In the genomic region with DNA sequence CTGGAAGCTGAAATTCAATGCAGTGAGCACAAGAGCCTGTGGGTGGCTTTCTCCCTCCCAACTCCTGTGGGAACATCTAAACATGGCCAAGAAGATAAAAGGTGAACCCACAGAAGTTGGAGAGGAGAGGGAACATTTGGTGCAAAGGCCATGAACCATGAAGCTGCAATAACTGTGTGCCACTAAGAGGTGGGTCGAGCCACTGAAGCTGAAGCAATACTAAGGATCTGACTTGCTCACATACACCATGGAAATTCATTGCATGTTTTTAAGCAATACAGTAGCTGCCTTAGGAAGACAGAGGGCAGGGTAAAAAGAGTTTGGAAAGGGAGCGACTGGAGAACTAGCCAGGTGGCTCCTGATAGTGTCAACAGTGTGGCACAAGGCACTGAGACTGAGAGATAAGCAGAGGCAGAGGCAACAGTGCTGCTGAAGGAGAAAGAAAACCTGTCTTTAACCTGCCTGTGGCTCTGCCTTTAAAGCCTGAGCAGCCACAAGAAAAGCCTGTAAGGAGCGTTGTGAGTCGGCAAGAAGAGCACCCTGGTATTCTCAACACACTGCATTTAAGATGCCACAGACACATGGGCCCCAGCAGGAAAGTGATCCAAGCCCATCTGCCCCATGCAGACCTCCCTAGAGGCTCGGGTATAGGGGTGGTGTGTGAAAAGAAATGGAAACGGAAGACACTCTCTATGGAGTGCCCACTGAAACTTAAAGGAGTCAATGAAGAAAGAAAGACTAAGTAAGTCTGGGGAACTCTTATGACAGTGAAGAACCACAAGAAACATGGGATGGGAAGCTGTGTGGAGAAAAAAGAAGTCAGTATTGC, we compare ENCODE assay signal across 13 mouse cellular contexts. TPM values are rescaled to one million over a fixed set of nuclear protein-coding genes. Genes with fewer than 3 reads are reported as not detected.
DNase-seq lines count a peak whose midpoint lies in the region; ATAC-seq and TF ChIP-seq lines count a peak whose summit lies in the region.
"Had no signal": no experiment of that assay in that cellular context is flagged by ENCODE, and none has a peak within 500 bp of the region (broad histone marks: within the 10 kb centered on the region; RNA-seq: fewer than 3 reads in every experiment).

No protein-coding gene starts in this region.

- no peak overlapping the region for H3K4me3 ChIP-seq in heart, adult 2 months
- peak overlapping the region; percentile 36 for H3K4me3 ChIP-seq in liver, embryonic 16.5 days (ENCODE audit: low read depth, low read length)
- no peak overlapping the region for H3K4me3 ChIP-seq in gastrocnemius, adult 2 months
- H3K4me3 ChIP-seq in lung, adult 2 months (replicated peaks; ENCODE audit: extremely low read depth, low read depth, low read length), result no peak overlapping the region
- H3K4me3 ChIP-seq: hindbrain, embryonic 10.5 days; layer of hippocampus, adult 2 months; lung, embryonic 15.5 days had no signal

- intact Hi-C loops in heart, adult 2 months (cut with DNase I), result loop anchor here (5.0 kb wide), 1 partner anchor 71 kb away; no protein-coding TSS in a partner anchor
- intact Hi-C loops in gastrocnemius, adult 2 months (cut with DNase I), result no loop called here

- H3K36me3 ChIP-seq in heart, adult 2 months (ENCODE audit: control insufficient read depth, insufficient read depth, low read length), result peaks cover 16% of the 10 kb centered on the region
- H3K36me3 ChIP-seq in liver, embryonic 16.5 days (ENCODE audit: control insufficient read depth, insufficient read depth), result peaks cover 11% of the 10 kb centered on the region

- 75% methylated on average over 6 of the region's 6 CpGs for WGBS in heart, adult 2 months
- 31% methylated on average over 6 of the region's 6 CpGs for WGBS in liver, embryonic 16.5 days (ENCODE audit: insufficient replicate concordance)
- 84% methylated on average over 6 of the region's 6 CpGs for WGBS in lung, adult 2 months

- H3K4me2 ChIP-seq in liver, embryonic 16.5 days (ENCODE audit: low read depth, low read length), result peak overlapping the region; percentile 48
- H3K4me2 ChIP-seq: lung, embryonic 15.5 days; midbrain, embryonic 11.5 days had no signal

- peak; percentile 31; the same call in 1 of the 2 replicates for TF ChIP-seq CTCF in heart, adult 2 months (IDR thresholded peaks at IDR 0.05)
- TF ChIP-seq CTCF in gastrocnemius, adult 2 months (IDR thresholded peaks at IDR 0.05), result no peak
- no peak for TF ChIP-seq CTCF in lung, adult 2 months (IDR thresholded peaks at IDR 0.05; ENCODE audit: insufficient read depth, low read length)

- peak in 1 of 2 experiments; percentile 10 for DNase-seq in heart, adult 2 months
- no peak for DNase-seq in heart, postnatal 4 days
- peak; percentile 43 for DNase-seq in MEL-GATA-1-ER (ENCODE audit: extremely low read depth, low read depth)
- no peak for DNase-seq in gastrocnemius, adult 2 months
- no peak for DNase-seq in lung, adult 2 months
- DNase-seq in urinary bladder, postnatal 4 days (ENCODE audit: low spot score in 2 of 2), result no peak
- DNase-seq: kidney, adult 2 months had no signal

- TF ChIP-seq EP300 in heart, adult 2 months (IDR thresholded peaks at IDR 0.05; ENCODE audit: insufficient read depth, low read depth, low read length), result no peak

- H3K27ac ChIP-seq in heart, adult 2 months, result no peak overlapping the region; the same call in 1 of the 2 replicates
- H3K27ac ChIP-seq in liver, embryonic 16.5 days (ENCODE audit: low read length), result peak overlapping the region; percentile 91
- H3K27ac ChIP-seq in gastrocnemius, adult 2 months, result no peak overlapping the region
- H3K27ac ChIP-seq: hindbrain, embryonic 10.5 days; layer of hippocampus, adult 2 months; lung, embryonic 15.5 days had no signal

- no peaks in the 10 kb centered on the region; the same call in 1 of the 2 replicates for H3K79me2 ChIP-seq in heart, adult 2 months (replicated peaks; ENCODE audit: control insufficient read depth, insufficient read depth, low read length)

- H3K9ac ChIP-seq in heart, adult 2 months (ENCODE audit: low read depth, low read length), result no peak overlapping the region
- H3K9ac ChIP-seq in liver, embryonic 16.5 days (ENCODE audit: low read depth, low read length), result peak overlapping the region; percentile 40
- H3K9ac ChIP-seq: lung, embryonic 15.5 days had no signal

- ATAC-seq in erythroid progenitor cell, adult 5-6 weeks (replicated peaks; ENCODE audit: low FRiP score, poor library complexity, severe bottlenecking), result peak; percentile 91
- ATAC-seq in liver, embryonic 16.5 days (ENCODE audit: low read depth), result peak; percentile 91

- TF ChIP-seq POLR2A in heart, adult 2 months (IDR thresholded peaks at IDR 0.05; ENCODE audit: insufficient read depth, low read depth, low read length), result no peak
- no peak for TF ChIP-seq POLR2A in lung, adult 2 months (IDR thresholded peaks at IDR 0.05; ENCODE audit: borderline replicate concordance, extremely low read depth, low read depth, low read length)

- H3K27me3 ChIP-seq in heart, adult 2 months (ENCODE audit: control insufficient read depth, insufficient read depth, low read length), result no peaks in the 10 kb centered on the region
- H3K27me3 ChIP-seq in liver, embryonic 16.5 days (ENCODE audit: control insufficient read depth, insufficient read depth, low read depth, low read length), result no peaks in the 10 kb centered on the region
- H3K27me3 ChIP-seq: lung, embryonic 15.5 days had no signal

- no peaks in the 10 kb centered on the region; the same call in none of the 2 replicates for H3K4me1 ChIP-seq in heart, adult 2 months (ENCODE audit: control insufficient read depth, insufficient read depth, low read length)
- H3K4me1 ChIP-seq in liver, embryonic 16.5 days (ENCODE audit: control insufficient read depth, low read depth, low read length), result peaks cover 43% of the 10 kb centered on the region
- H3K4me1 ChIP-seq in lung, adult 2 months (ENCODE audit: control insufficient read depth, insufficient read depth, low read length), result no peaks in the 10 kb centered on the region
- H3K4me1 ChIP-seq: hindbrain, embryonic 10.5 days; lung, embryonic 15.5 days had no signal

- no peaks in the 10 kb centered on the region for H3K9me3 ChIP-seq in liver, embryonic 16.5 days (replicated peaks; ENCODE audit: control insufficient read depth, low read length)
- H3K9me3 ChIP-seq: hindbrain, embryonic 10.5 days; lung, embryonic 15.5 days had no signal

RNA-seq across cellular contexts. Expression of a gene that starts 8.7 kb away (rescaled TPM):
- 10 to 100 TPM; 56.8 to 63.9 TPM for total RNA-seq in heart, adult 2 months (2021)
- 58.9 and 102 TPM in 2 replicates for polyA plus RNA-seq in heart, adult 2 months (2012; rRNA removed)
- total RNA-seq in heart, postnatal 4 days (2021), result 10 to 100 TPM; 55.9 to 56.0 TPM
- 72.8 and 111 TPM in 2 replicates for total RNA-seq in erythroid progenitor cell, adult 5-6 weeks (2015; ENCODE audit: low replicate concordance)
- 39.9 and 47.7 TPM in 2 replicates for total RNA-seq in erythroid progenitor cell, adult 5-6 weeks (2017; ENCODE audit: low replicate concordance)
- 52.8 and 59.7 TPM in 2 replicates for polyA plus RNA-seq in liver, embryonic 16.5 days (2015; fragmentation: Nextera tagmentation; extraction: Ambion mirVana)
- 10 to 100 TPM; 65.5 to 73.3 TPM for total RNA-seq in gastrocnemius, adult 2 months (2021)
- 21.0 and 33.3 TPM in 2 replicates for polyA plus RNA-seq in lung, adult 2 months (2012; rRNA removed)

RNA-seq across cellular contexts. Expression of a gene that starts 17.3 kb away (rescaled TPM):
- 10 to 100 TPM; 31.7 to 34.4 TPM for total RNA-seq in heart, adult 2 months (2021)
- 16.9 and 18.3 TPM in 2 replicates for polyA plus RNA-seq in heart, adult 2 months (2012; rRNA removed)
- total RNA-seq in heart, postnatal 4 days (2021), result 10 to 100 TPM; 14.0 to 17.0 TPM
- not detected in 2 replicates for total RNA-seq in erythroid progenitor cell, adult 5-6 weeks (2015; ENCODE audit: low replicate concordance)
- total RNA-seq in erythroid progenitor cell, adult 5-6 weeks (2017; ENCODE audit: low replicate concordance), result under 0.01 TPM in 1 of 2 replicates, not detected in the other
- 0.60 and 1.7 TPM in 2 replicates for polyA plus RNA-seq in liver, embryonic 16.5 days (2015; fragmentation: Nextera tagmentation; extraction: Ambion mirVana)
- 10 to 100 TPM; 19.1 to 20.1 TPM for total RNA-seq in gastrocnemius, adult 2 months (2021)
- 25.1 and 42.6 TPM in 2 replicates for polyA plus RNA-seq in lung, adult 2 months (2012; rRNA removed)

RNA-seq across cellular contexts. Expression of a gene that starts 52.9 kb away (rescaled TPM):
- 10 to 100 TPM; 14.4 to 21.4 TPM for total RNA-seq in heart, adult 2 months (2021)
- 37.5 and 40.6 TPM in 2 replicates for polyA plus RNA-seq in heart, adult 2 months (2012; rRNA removed)
- total RNA-seq in heart, postnatal 4 days (2021), result 10 to 100 TPM; 10.8 to 11.7 TPM
- total RNA-seq in erythroid progenitor cell, adult 5-6 weeks (2015; ENCODE audit: low replicate concordance), result 2.5 and 4.3 TPM in 2 replicates
- total RNA-seq in erythroid progenitor cell, adult 5-6 weeks (2017; ENCODE audit: low replicate concordance), result 2.8 and 3.0 TPM in 2 replicates
- polyA plus RNA-seq in liver, embryonic 16.5 days (2015; fragmentation: Nextera tagmentation; extraction: Ambion mirVana), result 2.1 and 3.0 TPM in 2 replicates
- total RNA-seq in gastrocnemius, adult 2 months (2021), result 10 to 100 TPM; 21.6 to 25.0 TPM
- 28.7 and 32.8 TPM in 2 replicates for polyA plus RNA-seq in lung, adult 2 months (2012; rRNA removed)

Comparison
In these comparisons a context has a peak if more than half of its experiments do, and no peak if none do; other contexts are left out.
1. RNA of a gene that starts 17.3 kb away (total RNA-seq): 31.7 to 34.4 TPM in heart, adult 2 months, 19.1 to 20.1 TPM in gastrocnemius, adult 2 months and 14.0 to 17.0 TPM in heart, postnatal 4 days; under 0.01 TPM in erythroid progenitor cell, adult 5-6 weeks; every median in the first group is over 10 times any median in the second.